Mouse (Mus musculus): ENCODE results near the gene Cenpe. TPM values are rescaled to one million over a fixed set of nuclear protein-coding genes. Genes with fewer than 3 reads are reported as not detected.

Gene Cenpe
- polyA plus RNA-seq, 1 experiment = 13.2 TPM

GRCm38 (mm10) chr3:135212658-135213350, 467 bp downstream of the Cenpe start:
- peaks cover 3% of the 10 kb centered on the region for H3K4me1 ChIP-seq (ENCODE audit: control insufficient read depth, insufficient read depth, low read length)
- TF ChIP-seq POLR2A (IDR thresholded peaks at IDR 0.05; ENCODE audit: control insufficient read depth, low read depth, low read length) (no peak), CTCF (IDR thresholded peaks at IDR 0.05; ENCODE audit: control insufficient read depth, insufficient read depth, insufficient replicate concordance, low read depth, low read length) (no peak)
- no peaks in the 10 kb centered on the region; the same call in 1 of the 2 replicates for H3K36me3 ChIP-seq (ENCODE audit: control insufficient read depth, insufficient read depth, low read length)
- H3K27me3 ChIP-seq (ENCODE audit: control insufficient read depth, insufficient read depth, low read length) = no peaks in the 10 kb centered on the region
- peak overlapping the region; percentile 95 for H3K4me3 ChIP-seq (ENCODE audit: control insufficient read depth, low read depth, low read length)
- H3K27ac ChIP-seq (ENCODE audit: control insufficient read depth, insufficient read depth, low read depth, low read length) = peak overlapping the region; percentile 79

- Histone ChIP-seq H3K27me3 (ENCODE audit: control insufficient read depth, insufficient read depth, low read length) (no peaks in the 10 kb centered on the region), H3K36me3 (ENCODE audit: control insufficient read depth, insufficient read depth, low read length) (peaks cover 2% of the 10 kb centered on the region), H3K27ac (ENCODE audit: control insufficient read depth, insufficient read depth, low read depth, low read length) (no peak overlapping the region), H3K4me3 (ENCODE audit: control insufficient read depth, low read depth, low read length) (no peak overlapping the region), H3K4me1 (ENCODE audit: control insufficient read depth, insufficient read depth, low read length) (no peaks in the 10 kb centered on the region)
- TF ChIP-seq CTCF (IDR thresholded peaks at IDR 0.05; ENCODE audit: control insufficient read depth, insufficient read depth, insufficient replicate concordance, low read depth, low read length) (no peak), POLR2A (IDR thresholded peaks at IDR 0.05; ENCODE audit: control insufficient read depth, low read depth, low read length) (no peak)
These were observed 19.7 kb downstream of the Cenpe start for GRCm38 (mm10) chr3:135232058-135232457.

DNA sequence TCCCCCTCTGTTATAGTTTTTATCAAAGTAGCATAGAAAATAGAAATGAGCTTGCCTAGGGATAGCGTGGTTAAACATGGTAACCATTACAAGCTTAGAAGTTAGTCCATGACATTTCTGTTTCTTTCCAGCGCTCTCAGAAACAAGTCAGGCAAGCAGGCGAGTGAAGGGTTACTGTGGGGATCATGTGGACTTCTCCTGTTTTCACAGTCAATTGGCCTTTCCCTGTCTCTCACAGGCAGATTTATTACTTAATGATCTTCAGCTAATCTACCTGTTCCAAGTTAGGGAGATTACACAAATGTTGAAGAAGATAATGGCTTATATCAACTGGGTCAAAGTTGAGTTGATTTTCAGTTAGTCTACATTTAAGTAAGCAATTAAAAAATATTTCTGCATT, 20.1 kb downstream of the Cenpe start:
- Histone ChIP-seq H3K4me1 (ENCODE audit: control insufficient read depth, insufficient read depth, low read length) (no peaks in the 10 kb centered on the region), H3K36me3 (ENCODE audit: control insufficient read depth, insufficient read depth, low read length) (peaks cover 2% of the 10 kb centered on the region), H3K27me3 (ENCODE audit: control insufficient read depth, insufficient read depth, low read length) (no peaks in the 10 kb centered on the region), H3K27ac (ENCODE audit: control insufficient read depth, insufficient read depth, low read depth, low read length) (no peak overlapping the region), H3K4me3 (ENCODE audit: control insufficient read depth, low read depth, low read length) (no peak overlapping the region)
- no peak for TF ChIP-seq CTCF (IDR thresholded peaks at IDR 0.05; ENCODE audit: control insufficient read depth, insufficient read depth, insufficient replicate concordance, low read depth, low read length)

GRCm38 (mm10) chr3:135245733-135246132, 33.4 kb downstream of the Cenpe start:
- H3K27me3 ChIP-seq (ENCODE audit: control insufficient read depth, insufficient read depth, low read length) = no peaks in the 10 kb centered on the region
- TF ChIP-seq CTCF (IDR thresholded peaks at IDR 0.05; ENCODE audit: control insufficient read depth, insufficient read depth, insufficient replicate concordance, low read depth, low read length) (no peak), POLR2A (IDR thresholded peaks at IDR 0.05; ENCODE audit: control insufficient read depth, low read depth, low read length) (no peak)
- H3K36me3 ChIP-seq (ENCODE audit: control insufficient read depth, insufficient read depth, low read length) = peaks cover 1% of the 10 kb centered on the region
- no peaks in the 10 kb centered on the region for H3K4me1 ChIP-seq (ENCODE audit: control insufficient read depth, insufficient read depth, low read length)
- H3K27ac ChIP-seq (ENCODE audit: control insufficient read depth, insufficient read depth, low read depth, low read length) = no peak overlapping the region
- H3K4me3 ChIP-seq (ENCODE audit: control insufficient read depth, low read depth, low read length) = no peak overlapping the region

DNA sequence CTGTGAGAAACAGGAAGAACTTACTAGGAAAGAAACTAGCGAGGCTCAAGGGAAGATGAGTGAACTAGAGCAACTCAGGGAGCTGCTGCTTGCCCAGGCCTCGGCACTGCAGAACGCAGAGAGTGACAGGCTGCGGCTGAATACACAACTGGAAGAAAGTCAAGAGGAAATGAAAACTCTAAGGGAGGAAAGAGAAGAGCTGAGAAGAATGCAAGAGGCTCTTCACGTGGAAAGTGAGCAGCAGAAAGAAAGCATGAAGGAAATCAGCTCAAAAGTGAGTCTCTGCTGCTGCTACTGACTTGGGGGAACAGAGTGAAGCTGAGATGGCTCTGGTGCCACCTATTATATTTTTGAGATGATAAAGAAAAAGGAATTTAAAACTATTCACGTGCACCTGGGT, 34.5 kb downstream of the Cenpe start:
- peaks cover 4% of the 10 kb centered on the region for H3K36me3 ChIP-seq (ENCODE audit: control insufficient read depth, insufficient read depth, low read length)
- H3K4me1 ChIP-seq (ENCODE audit: control insufficient read depth, insufficient read depth, low read length) = no peaks in the 10 kb centered on the region
- TF ChIP-seq POLR2A (IDR thresholded peaks at IDR 0.05; ENCODE audit: control insufficient read depth, low read depth, low read length) = no peak
- no peak for TF ChIP-seq CTCF (IDR thresholded peaks at IDR 0.05; ENCODE audit: control insufficient read depth, insufficient read depth, insufficient replicate concordance, low read depth, low read length)

DNA sequence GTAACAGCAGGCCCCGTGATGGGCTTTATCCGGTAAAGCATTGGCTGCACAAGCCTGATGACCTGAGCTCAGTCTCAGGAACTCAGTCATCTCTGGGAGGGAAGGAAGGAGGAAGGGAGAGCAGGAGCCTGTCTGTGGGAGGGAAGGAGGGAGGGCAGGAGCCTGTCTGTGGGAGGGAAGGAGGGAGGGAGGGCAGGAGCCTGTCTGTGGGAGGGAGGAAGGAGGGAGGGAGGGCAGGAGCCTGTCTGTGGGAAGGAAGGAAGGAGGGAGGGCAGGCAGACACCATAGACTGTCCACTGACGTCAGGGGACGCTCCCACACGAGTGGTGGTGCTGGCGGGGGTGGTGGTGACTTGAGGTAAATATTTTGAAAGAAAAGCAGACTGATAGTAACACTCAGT, 36.8 kb downstream of the Cenpe start:
- Histone ChIP-seq H3K4me1 (ENCODE audit: control insufficient read depth, insufficient read depth, low read length) (no peaks in the 10 kb centered on the region), H3K27me3 (ENCODE audit: control insufficient read depth, insufficient read depth, low read length) (no peaks in the 10 kb centered on the region), H3K4me3 (ENCODE audit: control insufficient read depth, low read depth, low read length) (no peak overlapping the region), H3K36me3 (ENCODE audit: control insufficient read depth, insufficient read depth, low read length) (peaks cover 4% of the 10 kb centered on the region), H3K27ac (ENCODE audit: control insufficient read depth, insufficient read depth, low read depth, low read length) (no peak overlapping the region)
- TF ChIP-seq POLR2A (IDR thresholded peaks at IDR 0.05; ENCODE audit: control insufficient read depth, low read depth, low read length) = no peak
- TF ChIP-seq CTCF (IDR thresholded peaks at IDR 0.05; ENCODE audit: control insufficient read depth, insufficient read depth, insufficient replicate concordance, low read depth, low read length) = no peak

More for the DNA sequence above, 34.5 kb downstream of the Cenpe start:
- Histone ChIP-seq H3K27ac (ENCODE audit: control insufficient read depth, insufficient read depth, low read depth, low read length) (no peak overlapping the region), H3K27me3 (ENCODE audit: control insufficient read depth, insufficient read depth, low read length) (no peaks in the 10 kb centered on the region), H3K4me3 (ENCODE audit: control insufficient read depth, low read depth, low read length) (no peak overlapping the region)

GRCm38 (mm10) chr3:135251825-135252224, 39.5 kb downstream of the Cenpe start:
- H3K27ac ChIP-seq (ENCODE audit: control insufficient read depth, insufficient read depth, low read depth, low read length) = no peak overlapping the region
- no peak overlapping the region for H3K4me3 ChIP-seq (ENCODE audit: control insufficient read depth, low read depth, low read length)
- TF ChIP-seq CTCF (IDR thresholded peaks at IDR 0.05; ENCODE audit: control insufficient read depth, insufficient read depth, insufficient replicate concordance, low read depth, low read length) (no peak), POLR2A (IDR thresholded peaks at IDR 0.05; ENCODE audit: control insufficient read depth, low read depth, low read length) (no peak)
- no peaks in the 10 kb centered on the region for H3K27me3 ChIP-seq (ENCODE audit: control insufficient read depth, insufficient read depth, low read length)
- H3K36me3 ChIP-seq (ENCODE audit: control insufficient read depth, insufficient read depth, low read length) = peaks cover 6% of the 10 kb centered on the region
- no peaks in the 10 kb centered on the region for H3K4me1 ChIP-seq (ENCODE audit: control insufficient read depth, insufficient read depth, low read length)
